Mouse (Mus musculus): ENCODE measurements at regions not wholly inside any gene's neighbourhood (a gene's known extent, or its start where the extent isn't known, plus 50 kb on each side); places are given as distances from the start of the nearest gene placed in this dataset.

GRCm38 (mm10) chr7:83023990-83024389 is 156.9 kb downstream of the Mex3b start:
- DNase-seq (ENCODE audit: low spot score in 2 of 2): no peak

DNA sequence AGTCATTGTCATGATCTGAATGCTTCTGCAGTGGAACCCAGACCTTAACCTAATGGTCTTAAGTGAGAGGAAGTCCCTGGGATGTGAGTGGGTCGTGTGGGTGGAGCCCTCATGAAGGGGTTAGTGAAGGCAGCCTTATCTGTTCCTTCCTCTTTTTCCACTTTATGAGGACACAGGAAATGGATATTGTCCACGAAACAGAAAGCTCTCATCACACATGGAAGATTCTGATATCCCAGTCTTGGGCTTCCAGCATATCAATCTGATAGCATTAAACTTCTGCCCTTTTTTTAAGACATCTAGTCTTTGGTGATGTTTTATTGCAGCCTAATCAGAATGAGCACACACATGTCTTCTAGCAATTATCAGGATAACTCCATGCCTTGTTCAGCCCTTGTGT is 164.0 kb downstream of the Mex3b start:
- no peak for DNase-seq (ENCODE audit: low spot score in 2 of 2)

DNA sequence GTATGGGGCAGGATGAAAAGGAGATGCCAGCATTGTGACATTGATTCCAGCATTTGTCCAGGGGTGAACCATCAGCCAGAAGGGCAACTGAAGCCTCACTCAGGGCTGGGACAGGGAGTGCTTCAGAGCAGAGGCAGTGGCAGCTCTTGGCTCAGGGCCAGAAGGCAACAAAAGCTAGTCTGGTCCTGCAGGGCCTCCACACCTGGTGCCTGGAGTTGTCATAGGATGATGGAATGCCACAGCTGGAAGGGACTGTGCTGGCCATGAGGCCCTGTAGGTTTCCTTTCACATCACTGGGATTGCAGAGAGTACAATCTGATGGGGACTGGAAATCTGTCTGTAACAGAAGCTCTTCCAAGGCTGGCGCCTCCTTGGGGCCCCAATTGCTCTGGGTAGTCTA is 164.9 kb downstream of the Mex3b start:
- no peak for DNase-seq (ENCODE audit: low spot score in 2 of 2)

DNA sequence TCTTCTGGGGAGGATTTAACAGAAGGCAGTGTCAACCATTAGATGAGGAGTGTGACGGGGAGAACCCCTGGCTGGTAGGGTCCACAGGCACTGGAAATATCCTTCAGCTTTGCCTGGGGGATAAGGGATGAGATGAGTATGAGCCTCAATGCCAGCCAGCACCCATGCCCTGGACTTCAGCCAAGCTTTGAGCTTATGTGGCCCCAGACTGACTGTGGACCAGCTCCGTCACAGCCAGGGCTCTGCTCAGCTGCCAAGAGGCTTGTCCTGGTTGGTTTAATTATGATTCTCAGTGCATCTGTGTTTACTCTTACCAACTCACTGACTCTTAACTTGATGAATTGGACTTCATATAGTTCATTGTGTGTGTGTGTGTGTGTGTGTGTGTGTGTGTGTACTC is 165.8 kb downstream of the Mex3b start:
- no peak for DNase-seq (ENCODE audit: low spot score in 2 of 2)

DNA sequence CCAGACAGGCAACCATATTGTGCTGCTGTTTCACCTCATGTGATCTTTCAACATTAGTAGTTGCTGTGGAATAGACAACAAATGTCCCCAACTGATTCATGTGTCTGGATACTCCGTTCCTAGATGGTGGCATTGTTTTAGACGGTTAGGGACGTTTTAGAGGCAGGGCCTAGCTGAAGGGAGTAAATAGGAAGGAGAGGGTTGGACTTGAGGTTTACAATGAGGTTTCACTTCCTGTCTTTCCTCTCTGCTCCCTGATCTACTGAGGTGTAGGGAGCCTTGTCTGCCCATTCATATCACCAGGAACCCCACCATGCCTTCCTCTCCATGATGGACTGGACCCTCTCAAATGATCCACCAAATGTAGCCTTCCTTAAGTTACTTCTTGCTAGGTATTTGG is 168.1 kb downstream of the Mex3b start:
- no peak for DNase-seq (ENCODE audit: low spot score in 2 of 2)

GRCm38 (mm10) chr7:83036397-83036796 is 169.3 kb downstream of the Mex3b start:
- no peak for DNase-seq (ENCODE audit: low spot score in 2 of 2)

GRCm38 (mm10) chr7:83037100-83037499 is 170.0 kb downstream of the Mex3b start:
- no peak for DNase-seq (ENCODE audit: low spot score in 2 of 2)

- DNase-seq (ENCODE audit: low spot score in 2 of 2): no peak
Measured at GRCm38 (mm10) chr7:83037714-83038113, 170.6 kb downstream of the Mex3b start.

DNA sequence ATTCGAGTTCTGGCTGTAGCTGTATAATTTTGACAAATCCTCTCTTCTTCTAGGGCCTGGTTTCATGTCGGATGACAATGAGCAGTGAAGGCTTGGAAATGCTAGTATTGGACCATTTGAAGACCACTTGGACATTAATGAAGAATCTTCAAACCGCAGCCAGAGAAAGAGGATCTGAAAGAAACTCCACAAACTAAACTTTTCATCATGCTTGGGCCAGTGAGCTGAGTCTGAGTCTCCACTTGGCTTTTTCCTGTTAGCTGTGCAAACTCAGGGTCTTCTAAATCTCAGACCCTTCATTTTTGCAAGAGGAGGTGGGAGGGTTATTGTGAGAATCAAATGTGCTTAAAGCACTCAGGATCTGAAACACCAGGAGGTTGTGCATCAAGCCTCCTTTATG is 176.6 kb downstream of the Mex3b start:
- no peak for DNase-seq (ENCODE audit: low spot score in 2 of 2)

DNA sequence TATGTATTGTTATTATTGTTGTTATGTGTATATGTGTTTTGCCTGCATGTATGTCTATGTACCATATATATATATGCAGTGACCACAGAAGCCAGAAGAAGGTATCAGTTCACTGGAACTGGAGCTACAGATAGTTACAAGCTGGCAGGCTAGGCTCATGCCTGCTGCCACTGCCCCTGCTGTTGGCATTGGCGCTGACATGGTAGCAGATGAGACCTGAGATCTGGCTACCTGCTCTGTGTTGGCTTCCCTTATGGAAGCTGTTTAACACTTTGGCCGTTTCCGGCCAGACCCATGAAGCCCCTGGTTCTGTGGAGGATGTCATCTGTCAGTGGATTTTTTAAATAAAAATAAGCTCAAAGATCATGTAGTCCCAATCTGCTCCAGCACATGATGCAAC is 178.1 kb downstream of the Mex3b start:
- DNase-seq (ENCODE audit: low spot score in 2 of 2): no peak

GRCm38 (mm10) chr7:83050011-83050410 is 182.9 kb downstream of the Mex3b start:
- DNase-seq (ENCODE audit: low spot score in 2 of 2): no peak

GRCm38 (mm10) chr7:83050833-83051497 is 183.8 kb downstream of the Mex3b start:
- no peak for DNase-seq (ENCODE audit: low spot score in 2 of 2)

- DNase-seq (ENCODE audit: low spot score in 2 of 2): peak; percentile 37 to 50
Measured at GRCm38 (mm10) chr7:83056101-83056935, 189.2 kb downstream of the Mex3b start.

DNA sequence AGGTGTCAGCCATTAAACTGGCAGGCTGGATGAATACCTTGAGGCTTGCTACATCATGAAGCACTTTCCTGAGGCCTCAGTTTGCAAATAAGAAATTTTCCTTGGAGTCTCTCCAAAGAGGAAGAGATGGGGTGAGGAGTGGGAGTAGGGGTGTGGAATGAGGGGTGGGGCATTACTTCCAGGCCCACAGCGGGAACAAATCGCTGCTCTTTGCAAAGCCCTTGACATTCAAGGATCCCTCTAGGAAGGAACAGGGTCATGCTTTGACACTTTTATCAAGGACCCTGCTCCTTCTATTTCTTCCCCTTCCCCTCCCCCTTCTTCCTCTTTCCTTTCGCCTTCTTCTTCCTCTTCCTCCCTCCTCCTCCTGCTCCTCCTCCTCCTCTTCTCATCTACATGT is 193.2 kb downstream of the Mex3b start:
- DNase-seq (ENCODE audit: low spot score in 2 of 2): no peak

DNA sequence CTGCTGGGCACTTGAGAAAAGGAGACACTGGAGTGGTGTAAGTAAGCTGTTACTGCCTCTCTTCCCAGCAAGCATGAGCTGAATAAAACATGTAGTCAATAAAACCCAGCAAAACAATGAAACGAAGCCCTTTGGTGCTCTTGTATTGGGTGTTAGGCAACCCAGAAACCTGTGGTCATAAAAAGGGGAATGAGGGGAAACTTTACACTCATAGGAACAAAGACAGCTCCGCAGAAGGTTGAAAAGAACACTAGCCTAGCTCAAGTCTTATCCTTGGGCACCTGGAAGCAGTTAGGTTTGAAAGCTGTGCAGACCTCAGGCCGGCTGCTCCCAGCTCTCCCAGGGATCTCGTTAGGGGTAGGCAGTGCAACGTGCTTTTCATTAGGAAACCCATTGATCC is 193.6 kb downstream of the Mex3b start:
- no peak for DNase-seq (ENCODE audit: low spot score in 2 of 2)

- peak in 1 of 2 experiments; percentile 35 for DNase-seq (ENCODE audit: low spot score in 2 of 2)
Measured at GRCm38 (mm10) chr7:83061197-83061893, 194.2 kb downstream of the Mex3b start.

GRCm38 (mm10) chr7:83061894-83062477 is 194.9 kb downstream of the Mex3b start:
- no peak for DNase-seq (ENCODE audit: low spot score in 2 of 2)

- no peak for DNase-seq (ENCODE audit: low spot score in 2 of 2)
Measured at GRCm38 (mm10) chr7:83063559-83063958, 196.4 kb downstream of the Mex3b start.

DNA sequence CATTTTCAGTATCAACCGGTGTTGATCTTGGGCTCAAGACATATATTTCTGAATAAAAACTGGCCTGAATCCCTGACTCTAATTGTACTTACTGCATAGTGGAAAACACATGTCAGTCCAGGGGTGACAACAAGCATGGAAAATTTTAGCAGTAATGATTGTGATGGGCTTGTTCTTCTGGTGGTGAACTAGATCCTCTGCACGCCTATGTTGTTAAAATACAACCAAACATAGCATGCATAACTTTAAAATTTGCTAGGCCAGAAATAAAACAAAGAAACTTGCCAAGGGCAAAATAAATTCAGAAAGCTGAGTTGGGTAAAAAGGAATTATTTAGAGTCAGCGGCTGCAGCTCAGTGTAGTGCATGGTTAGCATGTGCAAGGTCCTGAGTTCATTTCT is 198.2 kb downstream of the Mex3b start:
- DNase-seq (ENCODE audit: low spot score in 2 of 2): no peak

DNA sequence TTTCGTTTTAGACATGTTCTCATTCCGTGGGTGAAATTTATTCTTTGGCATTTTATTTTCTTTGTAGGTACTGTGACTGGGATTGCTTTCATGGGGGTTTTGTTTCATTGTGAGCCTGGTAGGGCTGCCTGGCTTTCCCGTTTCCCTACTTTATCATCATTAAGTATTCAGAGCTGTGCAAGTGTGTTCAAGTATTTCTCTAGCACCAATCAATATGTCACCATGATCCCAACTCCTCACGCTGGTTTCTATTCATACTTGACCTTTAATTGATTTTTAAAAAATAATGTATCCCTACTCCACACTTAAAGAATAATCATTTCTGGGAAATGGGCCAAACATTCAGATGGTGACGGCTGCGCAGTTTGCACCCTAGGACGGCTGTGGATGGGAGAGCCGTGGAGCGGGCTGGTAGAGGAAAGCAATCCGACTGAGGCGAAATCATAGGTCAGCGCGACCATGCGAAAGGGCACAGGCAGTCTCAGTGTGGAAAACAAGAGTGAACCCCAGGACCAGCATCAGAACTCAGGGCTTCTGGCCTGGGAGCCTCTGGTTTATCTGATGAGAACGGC is 207.4 kb downstream of the Mex3b start:
- no peak for DNase-seq (ENCODE audit: low spot score in 2 of 2)

- no peak for DNase-seq (ENCODE audit: low spot score in 2 of 2)
Measured at GRCm38 (mm10) chr7:83075159-83075952, 208.2 kb downstream of the Mex3b start.
